Mouse (Mus musculus) forebrain, embryonic 15.5 days (tissue): ENCODE results near the gene AI467606. TPM values are rescaled to one million over a fixed set of nuclear protein-coding genes. Genes with fewer than 3 reads are reported as not detected.

Experiments
- ATAC-seq: fragments of 200-750 bp; cut with Nextera tagmentation; replicated peaks from 2 replicates; pipeline ENCODE4 v1.8.0; 2017; ENCODE audit warnings: mild to moderate bottlenecking, moderate TSS enrichment, moderate library complexity
- H3K27ac ChIP-seq: fragments of 300-500 bp; sonication (generic); replicated peaks from 2 replicates; pipeline ENCODE4 v1.5.1; 2015; ENCODE audit warnings: mild to moderate bottlenecking, inconsistent platforms
- H3K27me3 ChIP-seq: fragments of 300-500 bp; sonication (generic); 2 replicates; pipeline ENCODE4 v1.6.1; 2015; ENCODE audit warnings: inconsistent platforms
- H3K36me3 ChIP-seq: fragments of 300-500 bp; sonication (generic); 2 replicates; pipeline ENCODE4 v1.6.1; 2015; ENCODE audit warnings: mild to moderate bottlenecking, inconsistent platforms
- H3K4me1 ChIP-seq: fragments of 300-500 bp; sonication (generic); 2 replicates; pipeline ENCODE4 v1.6.1; 2015; ENCODE audit warnings: inconsistent platforms
- H3K4me2 ChIP-seq: fragments of 300-500 bp; sonication (generic); replicated peaks from 2 replicates; pipeline ENCODE4 v1.6.1; 2015; ENCODE audit warnings: mild to moderate bottlenecking, inconsistent platforms
- H3K4me3 ChIP-seq: fragments of 300-500 bp; sonication (generic); 2 replicates; pipeline ENCODE4 v1.5.1; 2015; ENCODE audit warnings: mild to moderate bottlenecking, inconsistent platforms
- H3K9ac ChIP-seq: fragments of 300-500 bp; sonication (generic); replicated peaks from 2 replicates; pipeline ENCODE4 v1.6.1; 2015; ENCODE audit warnings: mild to moderate bottlenecking, inconsistent platforms
- H3K9me3 ChIP-seq: fragments of 300-500 bp; sonication (generic); 2 replicates; pipeline ENCODE4 v1.6.1; 2016; ENCODE audit warnings: inconsistent platforms
- WGBS: fragments of 180-500 bp; shearing (Covaris S2); methylation state at CpG from one replicate; pipeline ENCODE4 v1.1.7; 2015; ENCODE audit warnings: mixed read lengths; 5-methylcytosine and 5-hydroxymethylcytosine counted together
- polyA plus RNA-seq: library from polyadenylated mRNA; unstranded; fragments of >200 nt; fragmentation: Nextera tagmentation; extraction: Ambion mirVana; gene quantifications from 2 replicates; pipeline ENCODE4 v1.2.1, GENCODE M21; 2015

AI467606 gene
- polyA plus RNA-seq, 1 experiment from 2014 or later = 1.3 TPM

- H3K27me3 ChIP-seq = no peaks in the 10 kb centered on the region
- no peaks in the 10 kb centered on the region for H3K36me3 ChIP-seq
- H3K27ac ChIP-seq = no peak overlapping the region
- H3K4me3 ChIP-seq = no peak overlapping the region
- WGBS = 92% methylated on average over 11 of the region's 11 CpGs
- ATAC-seq = no peak
- H3K4me1 ChIP-seq = peaks cover 6% of the 10 kb centered on the region; the same call in 1 of the 2 replicates
- H3K9me3 ChIP-seq = no peaks in the 10 kb centered on the region
- no peak overlapping the region for H3K9ac ChIP-seq
- no peak overlapping the region for H3K4me2 ChIP-seq
Observed at GRCm38 (mm10) chr7:127114920-127115319, 23.8 kb downstream of the AI467606 start.

DNA sequence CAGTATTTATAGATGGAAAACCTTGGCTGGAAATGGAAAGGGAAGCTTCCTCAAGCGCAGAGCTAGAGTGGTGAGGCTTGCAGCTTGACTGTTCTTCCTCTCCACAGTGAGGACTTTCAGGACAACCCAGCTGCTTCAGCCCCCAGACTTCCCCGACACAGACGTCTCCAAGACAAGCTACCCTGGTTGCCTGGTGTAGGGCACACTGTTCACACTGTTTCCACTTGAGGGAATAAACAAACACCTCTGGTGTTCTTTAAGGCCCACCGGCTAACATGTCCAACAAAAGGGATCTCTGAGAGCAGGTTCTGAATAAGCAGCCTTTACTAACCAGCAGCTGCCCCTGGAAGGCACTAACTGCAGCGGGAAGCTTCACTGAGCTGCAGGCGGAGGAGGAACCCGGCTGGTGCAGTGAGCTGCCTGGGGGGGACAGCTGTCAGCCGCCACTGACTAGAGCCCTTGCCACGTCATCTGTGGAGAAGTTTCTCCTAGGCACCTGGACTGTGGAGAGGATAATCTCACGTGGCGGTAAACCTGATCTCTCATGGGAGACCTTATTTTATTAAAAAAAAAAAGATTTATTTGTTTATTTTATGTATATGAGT lies 25.3 kb downstream of the AI467606 start:
- H3K9ac ChIP-seq = no peak overlapping the region
- no peak overlapping the region for H3K27ac ChIP-seq
- peaks cover 11% of the 10 kb centered on the region; the same call in 1 of the 2 replicates for H3K27me3 ChIP-seq
- no peak overlapping the region for H3K4me2 ChIP-seq
- peaks cover 6% of the 10 kb centered on the region; the same call in 1 of the 2 replicates for H3K4me1 ChIP-seq
- no peak overlapping the region for H3K4me3 ChIP-seq
- no peak for ATAC-seq
- H3K9me3 ChIP-seq = no peaks in the 10 kb centered on the region
- H3K36me3 ChIP-seq = no peaks in the 10 kb centered on the region
- WGBS = 54% methylated on average over 11 of the region's 11 CpGs

- WGBS = 53% methylated on average over 5 of the region's 5 CpGs
- Histone ChIP-seq H3K4me3 (no peak overlapping the region), H3K4me2 (no peak overlapping the region), H3K36me3 (no peaks in the 10 kb centered on the region), H3K4me1 (peaks cover 6% of the 10 kb centered on the region; the same call in 1 of the 2 replicates), H3K27ac (no peak overlapping the region), H3K9me3 (no peaks in the 10 kb centered on the region), H3K9ac (no peak overlapping the region), H3K27me3 (peaks cover 18% of the 10 kb centered on the region; the same call in 1 of the 2 replicates)
- ATAC-seq = no peak
Observed at GRCm38 (mm10) chr7:127117948-127118347, 26.8 kb downstream of the AI467606 start.

- 62% methylated on average over 14 of the region's 14 CpGs for WGBS
- H3K27ac ChIP-seq = no peak overlapping the region
- H3K27me3 ChIP-seq = peaks cover 18% of the 10 kb centered on the region; the same call in 1 of the 2 replicates
- H3K36me3 ChIP-seq = no peaks in the 10 kb centered on the region
- H3K4me1 ChIP-seq = peaks cover under 1% of the 10 kb centered on the region; the same call in 1 of the 2 replicates
- no peak overlapping the region for H3K4me2 ChIP-seq
- ATAC-seq = no peak
- H3K9me3 ChIP-seq = no peaks in the 10 kb centered on the region
- no peak overlapping the region for H3K4me3 ChIP-seq
- no peak overlapping the region for H3K9ac ChIP-seq
Observed at GRCm38 (mm10) chr7:127118671-127119445, 27.7 kb downstream of the AI467606 start.

DNA sequence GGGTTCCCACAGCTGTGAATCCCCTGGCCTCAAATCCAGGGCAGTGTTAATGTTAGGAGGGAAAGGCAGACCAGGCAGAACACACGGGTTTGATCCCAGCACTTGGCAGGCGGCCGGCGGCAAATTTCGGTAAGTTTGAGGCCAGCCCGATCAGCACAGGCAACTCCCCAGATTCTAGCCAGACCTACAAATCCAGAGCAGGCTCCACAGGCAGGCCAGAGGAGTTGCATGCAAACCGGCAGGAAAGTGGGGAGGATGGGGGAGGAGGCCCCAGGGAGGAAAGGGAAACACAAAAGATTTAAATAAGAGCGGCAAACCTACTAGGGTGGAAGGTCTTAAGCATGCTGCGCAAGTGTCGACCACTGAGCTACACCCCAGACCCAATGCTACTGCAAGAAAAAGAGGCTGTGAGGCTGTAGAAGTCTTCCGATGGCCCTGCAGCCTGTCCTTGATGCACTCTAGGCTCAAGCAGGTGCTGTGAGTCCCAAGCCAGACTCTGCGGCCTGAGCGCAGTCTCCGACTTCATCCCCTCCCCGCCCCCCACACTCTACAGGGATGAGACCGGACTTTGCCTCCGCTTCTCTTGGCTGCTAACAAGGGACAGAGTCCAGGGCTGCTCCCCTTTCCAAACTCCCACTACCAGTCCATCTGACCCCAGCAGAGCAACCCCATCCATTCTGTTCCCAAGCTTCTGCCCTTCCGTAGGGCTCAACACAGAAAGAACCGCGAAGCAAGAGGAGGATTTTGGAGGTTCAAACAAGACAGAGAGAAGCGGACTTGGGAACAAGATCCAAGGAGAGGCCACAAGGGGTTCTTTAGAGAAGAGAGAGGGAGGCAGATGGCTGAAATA lies 30.1 kb downstream of the AI467606 start:
- WGBS = 8% methylated on average over 21 of the region's 21 CpGs
- Histone ChIP-seq H3K4me1 (no peaks in the 10 kb centered on the region), H3K4me3 (no peak overlapping the region), H3K9ac (no peak overlapping the region), H3K4me2 (no peak overlapping the region), H3K9me3 (no peaks in the 10 kb centered on the region), H3K27me3 (peaks cover 18% of the 10 kb centered on the region; the same call in 1 of the 2 replicates), H3K27ac (no peak overlapping the region), H3K36me3 (no peaks in the 10 kb centered on the region)
- ATAC-seq = no peak

DNA sequence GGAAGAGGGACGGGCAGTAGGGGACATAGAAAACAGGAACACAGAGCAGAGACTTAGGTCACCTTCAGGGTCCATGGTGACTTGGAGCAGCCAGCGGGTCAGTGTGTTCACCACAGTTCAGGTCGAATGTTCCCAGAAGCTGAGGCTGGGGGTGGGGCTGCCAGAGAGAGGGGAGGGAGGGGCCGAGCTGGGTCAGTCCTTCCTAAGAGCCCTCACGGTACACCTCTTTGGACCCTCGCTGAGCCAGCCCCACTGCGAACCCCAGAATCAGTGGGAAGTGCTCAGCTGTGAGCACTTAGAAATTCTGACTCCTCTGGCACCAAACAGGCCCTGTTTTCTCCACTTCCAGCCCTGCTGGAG lies 30.7 kb downstream of the AI467606 start, which contains the start of gene Qprt:
Gene Qprt (minus strand): TSS at position 316 of the 360 bp plus-strand sequence.
- H3K4me2 ChIP-seq = no peak within 1 kb of the TSS
- H3K9ac ChIP-seq = no peak within 1 kb of the TSS
- H3K27ac ChIP-seq = no peak within 1 kb of the TSS
- WGBS = 14% methylated on average over 7 of the region's 7 CpGs
- ATAC-seq = no peak
- H3K4me1 ChIP-seq = no peaks in the 10 kb centered on the region
- H3K9me3 ChIP-seq = no peaks in the 10 kb centered on the region
- no peak within 1 kb of the TSS for H3K4me3 ChIP-seq
- H3K36me3 ChIP-seq = no peaks in the 10 kb centered on the region
- peaks cover 18% of the 10 kb centered on the region; the same call in 1 of the 2 replicates for H3K27me3 ChIP-seq

- no peaks in the 10 kb centered on the region for H3K9me3 ChIP-seq
Observed at GRCm38 (mm10) chr7:127129638-127130037, 38.5 kb downstream of the AI467606 start.

GRCm38 (mm10) chr7:127133125-127133524 lies 42.0 kb downstream of the AI467606 start:
- H3K27me3 ChIP-seq = no peaks in the 10 kb centered on the region
- 55% methylated on average over 5 of the region's 5 CpGs for WGBS
- H3K9me3 ChIP-seq = no peaks in the 10 kb centered on the region
- no peak overlapping the region for H3K9ac ChIP-seq
- ATAC-seq = no peak
- no peak overlapping the region for H3K4me2 ChIP-seq
- H3K36me3 ChIP-seq = no peaks in the 10 kb centered on the region
- no peaks in the 10 kb centered on the region; the same call in 1 of the 2 replicates for H3K4me1 ChIP-seq
- H3K4me3 ChIP-seq = no peak overlapping the region
- H3K27ac ChIP-seq = no peak overlapping the region

More at GRCm38 (mm10) chr7:127129638-127130037, 38.5 kb downstream of the AI467606 start:
- Histone ChIP-seq H3K36me3 (no peaks in the 10 kb centered on the region), H3K27ac (no peak overlapping the region), H3K9ac (no peak overlapping the region), H3K4me3 (no peak overlapping the region), H3K4me1 (no peaks in the 10 kb centered on the region; the same call in 1 of the 2 replicates), H3K27me3 (no peaks in the 10 kb centered on the region), H3K4me2 (no peak overlapping the region)
- WGBS = 5% methylated on average over 4 of the region's 4 CpGs
- no peak for ATAC-seq

GRCm38 (mm10) chr7:127134821-127135447 lies 43.8 kb downstream of the AI467606 start:
- 86% methylated on average over 11 of the region's 11 CpGs for WGBS
- Histone ChIP-seq H3K4me3 (no peak overlapping the region), H3K27me3 (no peaks in the 10 kb centered on the region), H3K9ac (no peak overlapping the region), H3K4me2 (no peak overlapping the region), H3K4me1 (no peaks in the 10 kb centered on the region), H3K9me3 (no peaks in the 10 kb centered on the region), H3K27ac (no peak overlapping the region), H3K36me3 (no peaks in the 10 kb centered on the region)
- no peak for ATAC-seq

DNA sequence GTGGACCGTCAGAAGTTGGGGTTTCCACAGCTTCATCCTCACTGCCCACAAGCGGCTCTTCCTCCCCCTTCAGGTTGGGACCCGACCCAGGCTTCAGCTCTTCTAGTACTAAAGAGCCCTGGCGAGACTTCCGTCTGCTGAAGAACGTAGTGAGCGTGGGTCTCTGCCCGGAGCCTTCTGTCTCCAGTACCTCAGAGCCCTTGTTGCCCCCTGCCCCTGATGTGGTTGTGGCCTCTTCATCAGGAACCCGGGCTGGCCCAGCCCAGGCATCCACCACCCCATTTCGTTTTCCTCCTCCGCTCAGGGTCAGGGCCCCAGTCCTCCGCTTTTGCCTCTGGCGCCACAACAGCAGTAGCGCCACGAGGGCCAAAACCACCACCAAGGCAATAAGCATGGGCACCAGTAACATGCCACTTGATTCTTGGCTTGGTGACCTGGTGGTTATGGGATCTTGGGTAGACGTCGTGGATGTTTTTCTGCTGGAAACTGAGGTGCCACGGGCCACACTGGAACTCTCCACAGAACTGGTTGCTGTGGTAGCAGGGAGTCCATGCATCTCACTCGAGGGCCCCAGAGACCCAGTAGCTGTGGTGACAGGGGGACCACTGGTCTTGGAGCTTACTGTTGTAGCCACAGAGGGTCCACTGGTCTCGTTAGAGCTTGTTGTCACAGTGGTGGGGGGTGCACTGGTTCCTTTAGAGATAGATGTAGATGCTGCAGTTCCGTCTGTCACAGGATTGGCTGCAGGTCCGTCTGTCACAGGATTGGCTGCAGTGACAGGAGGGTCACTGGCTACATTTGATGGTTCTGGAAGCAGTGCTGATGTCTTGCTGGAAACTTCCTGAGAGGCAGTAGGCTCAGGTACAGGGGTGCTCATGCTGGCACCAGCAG lies 45.3 kb downstream of the AI467606 start:
- Histone ChIP-seq H3K36me3 (no peaks in the 10 kb centered on the region), H3K4me1 (no peaks in the 10 kb centered on the region), H3K27me3 (no peaks in the 10 kb centered on the region), H3K4me2 (no peak overlapping the region), H3K27ac (no peak overlapping the region), H3K4me3 (no peak overlapping the region), H3K9ac (no peak overlapping the region), H3K9me3 (no peaks in the 10 kb centered on the region)
- ATAC-seq = no peak
- WGBS = 84% methylated on average over 22 of the region's 22 CpGs
